Mouse (Mus musculus) central nervous system, embryonic 14 days (tissue): ENCODE measurements around the gene Nwd2. TPM values are rescaled to one million over a fixed set of nuclear protein-coding genes. Genes with fewer than 3 reads are reported as not detected.

Experiments
- polyA plus RNA-seq: library from polyadenylated mRNA; depleted of rRNA; stranded (reverse); fragments of >200 nt; gene quantifications from 2 replicates; pipeline ENCODE4 v1.2.3, GENCODE M21; 2012; rRNA removed

Gene Nwd2
- polyA plus RNA-seq = 4.2 and 5.0 TPM in 2 replicates

GRCm38 (mm10) chr5:63649070-63649532 is at the start of gene Nwd2:
Gene Nwd2 (plus strand): TSS chr5:63649102.

GRCm38 (mm10) chr5:63811819-63812508 is 163.1 kb downstream of the Nwd2 start, which contains the start of gene 0610040J01Rik:
Gene 0610040J01Rik (plus strand): TSS chr5:63812363.

Other genes starting within 250 kb of the Nwd2 start
- gene 0610040J01Rik, start 163.3 kb downstream of the Nwd2 start, polyA plus RNA-seq = 1.7 and 2.0 TPM in 2 replicates